Mouse (Mus musculus): ENCODE results near the gene Mrpl52. TPM values are rescaled to one million over a fixed set of nuclear protein-coding genes. Genes with fewer than 3 reads are reported as not detected.

Gene Mrpl52
- total RNA-seq, 2 experiments from 2014 or later: 94.2 to 95.6 TPM

DNA sequence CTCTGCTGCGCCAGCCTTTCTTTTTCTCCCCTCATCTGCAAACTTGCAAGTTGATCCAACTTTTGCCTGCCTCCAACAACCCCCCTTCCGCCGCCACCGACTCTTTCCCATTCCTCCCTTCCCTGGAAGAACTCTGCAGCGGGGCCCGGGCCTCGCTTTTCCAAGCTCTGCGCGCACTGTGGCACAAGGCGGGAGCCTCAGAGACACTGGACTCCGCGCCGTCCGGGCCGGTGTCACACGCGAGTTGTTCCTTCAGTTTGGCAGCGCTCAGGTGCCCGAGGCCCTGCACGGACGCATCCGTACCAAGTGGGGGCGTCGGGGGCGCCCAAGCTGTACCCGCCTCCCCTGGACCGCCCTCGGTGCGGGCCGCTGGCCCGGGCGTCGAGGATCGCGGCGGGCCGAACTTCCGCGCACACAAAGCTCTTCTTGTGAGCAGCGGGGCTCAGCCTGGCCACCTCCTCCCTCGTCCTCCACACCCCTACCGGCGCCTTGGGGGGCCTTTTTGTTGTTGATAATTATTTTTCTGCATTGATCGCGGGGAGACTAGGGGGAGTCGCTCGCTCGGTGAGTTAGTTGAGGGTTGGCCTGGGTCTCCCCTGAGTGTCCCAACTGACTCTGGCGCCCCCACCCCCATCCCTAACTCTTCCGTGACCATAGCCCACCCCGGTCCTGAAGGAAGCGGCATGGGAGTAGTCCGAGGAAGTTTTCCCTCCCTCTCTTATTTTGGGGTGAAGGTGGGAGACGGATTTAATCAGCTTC is 5.5 kb downstream of the Mrpl52 start:
- DNase-seq: no peak

DNA sequence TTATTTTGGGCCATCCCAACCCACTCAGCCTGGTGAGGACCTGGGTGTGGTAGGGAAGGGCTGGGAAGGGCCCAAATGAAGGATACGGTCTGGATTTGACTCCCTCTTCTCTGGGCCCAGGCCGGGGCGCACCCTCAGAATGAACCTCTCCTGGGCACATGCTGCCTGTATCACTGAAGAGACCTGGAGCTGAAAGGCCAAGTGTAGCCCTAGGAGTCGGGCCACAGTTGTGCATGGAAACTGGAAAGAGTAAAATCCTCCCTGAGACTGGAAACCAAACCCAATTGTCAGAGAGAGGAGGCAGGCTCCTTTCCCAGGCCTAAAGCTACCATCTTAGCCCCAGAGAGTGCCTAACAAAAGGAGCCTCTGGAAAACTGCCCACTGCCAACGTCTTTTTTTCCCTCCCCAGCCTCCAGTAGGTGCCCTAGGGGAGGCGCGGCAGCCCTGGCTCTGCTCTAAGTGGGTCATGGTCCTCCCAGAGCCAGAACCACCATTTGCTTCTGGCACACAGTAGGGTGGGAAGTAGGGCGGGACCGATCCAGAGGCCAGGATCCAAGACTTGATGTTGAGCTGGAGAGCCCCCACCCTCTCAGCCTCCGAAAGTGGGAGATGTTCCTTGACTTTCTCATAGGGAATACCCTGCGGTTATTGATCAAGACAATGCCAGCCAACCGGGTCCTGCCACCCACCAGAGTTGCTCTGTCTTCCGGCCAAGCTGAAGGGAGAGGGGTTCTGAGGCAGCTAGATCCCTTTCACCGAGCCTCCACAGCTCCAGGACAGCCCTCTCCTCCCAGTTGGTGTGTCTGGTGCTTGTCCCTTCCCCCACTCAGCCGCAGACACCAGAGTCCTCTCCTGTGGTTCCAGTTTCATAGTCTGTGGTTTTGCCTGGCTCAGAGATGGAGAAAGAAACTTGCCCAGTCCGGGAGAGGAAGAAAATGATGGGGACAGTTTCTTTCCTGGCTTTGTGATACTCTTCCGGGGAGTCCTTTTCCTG is 6.4 kb downstream of the Mrpl52 start:
- no peak for DNase-seq

DNA sequence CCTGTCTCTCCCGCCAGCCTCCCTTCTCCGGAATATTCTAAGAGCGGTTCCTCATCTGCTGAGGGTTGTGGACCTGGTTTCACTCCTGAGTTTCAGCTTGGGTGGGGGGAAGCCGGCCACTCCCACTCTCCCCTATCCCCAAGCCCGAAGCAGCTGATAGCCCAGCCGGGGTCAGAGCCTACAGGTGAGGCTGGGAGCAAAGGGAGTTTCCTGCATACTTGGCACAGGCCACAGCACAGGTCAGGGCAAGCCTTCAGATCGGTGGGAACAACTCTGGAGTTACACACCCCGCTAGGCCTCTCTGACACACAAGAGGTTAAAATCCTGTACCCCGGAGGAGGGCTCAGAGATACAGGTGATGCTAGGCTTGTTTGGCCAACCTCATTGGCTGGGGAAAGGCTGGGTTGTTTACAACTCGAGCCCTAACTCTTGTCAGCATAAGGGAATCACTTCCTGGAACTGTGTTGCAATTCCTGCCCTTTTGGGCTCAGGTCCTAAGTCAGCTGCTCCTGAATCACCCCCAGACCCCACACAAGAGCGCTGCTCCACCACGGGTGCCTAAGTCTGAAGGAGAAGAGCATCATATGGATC is 7.3 kb downstream of the Mrpl52 start:
- no peak for DNase-seq

DNA sequence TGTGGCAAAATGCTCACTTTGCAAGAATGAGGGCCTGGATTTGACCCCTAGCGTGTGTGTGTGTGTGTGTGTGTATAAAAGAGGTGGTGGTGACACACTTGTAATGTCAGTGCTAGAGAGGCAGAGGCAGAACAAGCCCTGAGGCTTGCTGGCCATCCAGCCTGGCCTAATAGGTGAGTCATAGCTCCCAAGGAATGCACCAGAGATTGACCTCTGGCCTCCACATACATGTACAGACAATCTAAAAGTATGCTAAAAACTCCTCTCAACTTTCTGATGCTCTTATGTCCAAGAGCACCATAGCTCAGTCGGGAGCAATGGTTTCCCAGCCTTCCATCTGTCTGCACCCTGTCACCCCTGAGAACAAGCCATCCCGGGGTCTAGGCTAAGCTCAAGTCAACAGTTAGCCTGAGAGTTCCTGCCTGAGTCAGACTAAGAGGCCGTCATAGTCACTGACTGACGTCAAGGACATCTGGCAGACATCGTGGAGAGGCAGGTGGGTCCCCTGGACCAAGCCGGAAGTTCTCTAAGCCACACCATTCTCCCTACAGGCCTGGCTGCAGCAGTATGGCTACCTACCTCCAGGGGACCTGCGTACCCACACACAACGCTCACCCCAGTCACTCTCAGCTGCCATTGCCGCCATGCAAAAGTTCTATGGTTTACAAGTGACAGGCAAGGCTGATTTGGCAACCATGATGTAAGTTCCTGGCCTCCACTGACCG is 8.6 kb downstream of the Mrpl52 start:
- DNase-seq: no peak

DNA sequence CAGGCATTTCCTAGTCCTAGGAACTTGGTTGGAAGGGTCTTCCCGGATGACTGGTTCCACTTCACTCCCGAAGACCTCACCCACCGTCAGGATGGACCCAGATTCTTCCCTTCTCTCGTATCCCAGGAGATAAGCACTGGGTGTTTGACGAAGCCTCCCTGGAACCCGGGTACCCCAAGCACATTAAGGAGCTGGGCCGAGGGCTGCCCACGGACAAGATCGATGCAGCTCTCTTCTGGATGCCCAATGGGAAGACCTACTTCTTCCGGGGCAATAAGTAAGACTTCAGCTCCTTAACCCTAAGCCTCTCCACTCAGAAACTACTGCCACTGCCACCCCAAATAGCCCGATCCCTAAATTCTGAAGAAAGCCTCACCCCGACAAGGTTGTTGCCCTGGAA is 12.4 kb downstream of the Mrpl52 start:
- no peak for DNase-seq

- DNase-seq: no peak
Observed at GRCm38 (mm10) chr14:54439610-54440009, 12.9 kb downstream of the Mrpl52 start.

- no peak for DNase-seq
Observed at GRCm38 (mm10) chr14:54440538-54440937, 13.8 kb downstream of the Mrpl52 start.

- DNase-seq: no peak
Observed at GRCm38 (mm10) chr14:54441365-54441764, 14.7 kb downstream of the Mrpl52 start.

- DNase-seq: no peak
Observed at GRCm38 (mm10) chr14:54442548-54442947, 15.8 kb downstream of the Mrpl52 start.

DNA sequence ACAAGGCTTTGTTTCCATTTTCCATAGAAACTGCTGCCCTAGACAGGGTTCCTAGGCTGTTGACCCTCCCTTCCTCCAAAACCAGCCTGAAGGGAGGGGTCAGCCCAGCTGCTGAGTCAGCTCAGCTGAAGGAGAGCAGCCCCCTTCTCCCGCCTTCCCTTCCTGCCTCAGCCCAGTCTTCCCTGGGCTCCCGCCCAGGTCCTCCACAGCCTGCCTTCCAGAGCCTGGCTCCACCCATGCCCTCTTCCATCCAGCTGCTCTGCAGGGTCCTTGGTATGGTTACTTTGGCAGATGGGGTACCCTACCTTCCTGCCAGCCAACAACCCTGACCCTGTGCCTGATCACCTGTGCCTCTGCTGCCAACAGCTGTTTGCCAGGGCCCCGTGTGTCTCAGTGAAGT is 16.5 kb downstream of the Mrpl52 start:
- DNase-seq: peak; percentile 79

GRCm38 (mm10) chr14:54443712-54444618 is 17.3 kb downstream of the Mrpl52 start:
- DNase-seq: peak; percentile 81

- DNase-seq: no peak
Observed at GRCm38 (mm10) chr14:54445476-54445875, 18.8 kb downstream of the Mrpl52 start.

DNA sequence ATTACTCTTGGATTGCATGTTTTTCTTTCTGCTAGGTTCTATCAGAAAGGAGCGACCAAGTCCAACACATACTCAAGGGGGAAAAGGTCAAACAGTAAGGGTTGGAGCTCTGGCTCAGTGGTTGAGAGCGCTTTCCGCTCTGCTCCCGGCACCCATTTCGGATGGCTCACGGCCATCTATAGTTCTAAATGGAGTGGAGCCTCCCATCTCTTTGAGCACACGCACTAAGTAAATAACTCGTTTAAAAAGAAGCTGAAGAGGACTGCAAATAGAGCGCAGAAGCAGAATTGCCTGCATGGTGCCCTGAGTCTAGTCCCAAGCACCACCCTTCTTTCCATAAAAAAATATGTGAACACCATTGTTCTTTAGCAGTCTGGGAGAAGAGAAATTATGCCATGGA is 26.9 kb downstream of the Mrpl52 start:
- no peak for DNase-seq

DNA sequence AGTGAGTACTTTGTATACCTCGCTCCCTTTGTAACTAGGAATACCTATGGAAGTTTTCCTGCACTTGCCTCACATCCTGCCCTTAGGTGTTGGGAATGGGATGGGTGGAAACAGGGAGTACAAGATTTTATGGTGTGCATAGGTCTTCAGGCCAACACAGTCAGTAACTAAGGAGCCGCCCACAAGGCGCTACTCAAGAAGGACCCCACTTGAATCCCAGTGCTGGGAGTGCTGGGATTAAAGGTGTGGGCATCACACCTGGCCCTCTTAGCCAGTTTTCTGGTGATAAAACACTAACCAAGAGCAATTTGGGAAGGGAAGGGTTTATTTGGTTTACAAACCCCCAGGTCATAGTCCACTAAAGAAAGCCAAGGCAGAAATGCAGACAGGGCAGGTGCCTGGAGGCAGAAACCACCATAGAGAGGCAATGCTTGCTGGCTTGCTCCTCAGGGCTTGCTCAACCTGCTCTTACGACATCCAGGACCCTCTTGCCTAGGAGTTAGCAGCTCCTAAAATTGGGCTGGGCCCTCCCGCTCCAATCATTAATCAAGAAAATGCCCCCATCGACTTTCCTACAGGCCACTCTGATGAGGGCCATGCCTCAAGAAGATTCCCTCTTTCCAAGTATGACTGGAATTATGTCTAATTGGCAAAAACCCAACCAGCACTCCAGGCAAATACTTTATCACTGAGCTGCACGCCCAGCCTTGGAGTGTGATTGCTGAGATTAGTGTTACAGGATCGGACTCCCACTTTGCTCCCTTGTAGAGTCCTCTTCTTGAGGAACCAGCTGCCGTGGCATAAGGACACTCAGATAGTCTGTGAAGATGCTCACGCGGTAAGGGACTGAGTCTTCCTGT is 28.2 kb downstream of the Mrpl52 start:
- no peak for DNase-seq

DNA sequence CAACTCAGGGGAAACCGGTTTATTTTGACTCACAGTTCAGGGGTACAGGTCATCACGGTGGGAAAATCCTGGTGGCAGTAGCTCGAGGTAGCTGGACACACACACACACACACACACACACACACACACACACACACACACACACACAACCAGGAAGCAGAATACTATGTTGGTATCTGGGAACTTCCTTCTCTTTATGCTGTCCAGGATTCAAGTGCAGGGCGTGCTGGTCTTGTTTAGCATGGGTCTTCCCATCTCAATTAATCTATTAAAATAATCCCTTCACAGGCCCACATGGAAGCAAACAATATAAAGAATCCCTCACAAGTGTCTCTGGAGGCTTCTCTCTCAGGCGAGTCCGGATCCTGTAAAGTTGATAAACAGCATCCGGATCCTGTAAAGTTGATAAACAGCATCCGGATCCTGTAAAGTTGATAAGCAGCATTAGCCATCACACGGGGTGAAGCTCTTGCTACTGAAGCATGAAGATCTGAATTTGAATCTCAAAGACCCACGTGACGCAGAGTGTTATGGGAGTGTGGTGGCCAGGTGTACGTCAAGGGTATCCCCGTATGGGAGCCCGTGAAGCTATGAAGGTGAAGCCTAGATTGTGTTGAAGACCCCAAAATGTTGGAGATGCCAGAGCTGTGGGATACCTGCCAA is 31.3 kb downstream of the Mrpl52 start:
- no peak for DNase-seq

DNA sequence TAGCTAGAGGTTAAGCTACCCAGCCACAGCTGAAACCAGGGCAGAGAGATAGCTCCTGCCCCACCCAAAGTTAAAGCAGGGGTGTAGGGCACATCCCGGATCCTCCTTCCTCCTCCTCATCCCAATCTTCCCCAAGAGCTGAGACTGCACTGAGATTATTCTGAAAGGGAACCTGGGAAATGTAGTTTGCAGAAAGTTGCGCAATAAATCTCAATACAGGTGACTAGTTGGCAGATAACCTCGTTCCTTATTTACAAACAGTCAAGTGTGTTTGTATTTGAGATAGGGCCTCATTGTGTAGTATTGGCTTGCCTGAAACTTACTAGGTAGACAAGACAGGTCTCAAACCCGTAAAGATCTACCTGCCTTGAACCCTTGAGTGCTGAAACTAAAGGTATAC is 35.4 kb downstream of the Mrpl52 start:
- no peak for DNase-seq

GRCm38 (mm10) chr14:54463108-54463958 is 36.6 kb downstream of the Mrpl52 start:
- no peak for DNase-seq

DNA sequence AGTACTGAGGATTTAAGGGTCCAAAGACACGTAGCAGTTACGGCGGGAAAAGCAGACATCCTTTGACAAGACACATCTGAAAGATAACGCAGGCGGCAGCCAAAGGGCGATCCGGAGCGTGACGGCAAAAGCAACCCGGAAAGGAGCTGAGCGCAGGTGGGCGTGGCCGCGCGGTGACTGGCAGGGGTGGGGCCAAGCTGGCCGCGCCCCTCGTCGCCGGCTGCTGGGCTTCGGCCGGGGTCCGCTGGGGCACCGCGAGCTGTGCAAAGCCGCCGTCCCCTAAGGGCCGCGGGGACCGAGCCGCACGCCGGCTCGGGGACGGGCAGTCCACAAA is 37.2 kb downstream of the Mrpl52 start, which contains the start of gene Lrp10:
Gene Lrp10, plus strand, starts transcription at position 179 of the 334 bp plus-strand sequence.
- DNase-seq: peak; percentile 88
